Mouse (Mus musculus) heart, postnatal 10 days (tissue): ENCODE results near the gene Golga1. TPM values are rescaled to one million over a fixed set of nuclear protein-coding genes. Genes with fewer than 3 reads are reported as not detected.

ENCODE experiments used
- DNase-seq, 2 experiments: peaks; one replicate each; pipeline ENCODE4 v3.0.0; 2021
- intact Hi-C: fragments of 180-260 bp; cut with DNase I; formaldehyde crosslinking; loops from one replicate; pipeline ENCODE4 v1.15.1; 2025
- total RNA-seq, 2 experiments: library from RNA; stranded (reverse); gene quantifications; 2 replicates each; pipeline ENCODE4 v1.2.3; 2021

Golga1 gene
- total RNA-seq, 2 experiments from 2014 or later = 21.0 to 22.5 TPM

DNA sequence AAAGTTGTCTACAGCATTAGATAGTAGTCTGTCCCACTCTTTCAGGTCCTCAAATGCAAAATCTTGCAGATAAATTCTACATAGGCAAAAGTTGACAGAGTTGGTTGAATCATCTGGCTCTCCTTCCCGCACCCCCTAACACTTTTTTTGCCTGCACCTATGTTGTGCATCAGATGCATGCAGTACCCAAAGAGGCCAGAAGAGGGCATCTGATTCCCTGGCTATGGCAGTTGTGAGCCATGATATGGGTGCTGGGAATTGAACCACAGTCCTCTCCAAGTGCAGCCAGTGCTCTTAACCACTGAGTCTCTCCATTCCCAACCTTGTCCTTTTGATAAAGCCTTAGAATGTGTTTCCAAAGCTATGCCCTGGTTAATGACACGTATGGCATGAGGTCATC lies 81.9 kb downstream of the Golga1 start:
- no peak for DNase-seq
- intact Hi-C loops = no loop called here

DNA sequence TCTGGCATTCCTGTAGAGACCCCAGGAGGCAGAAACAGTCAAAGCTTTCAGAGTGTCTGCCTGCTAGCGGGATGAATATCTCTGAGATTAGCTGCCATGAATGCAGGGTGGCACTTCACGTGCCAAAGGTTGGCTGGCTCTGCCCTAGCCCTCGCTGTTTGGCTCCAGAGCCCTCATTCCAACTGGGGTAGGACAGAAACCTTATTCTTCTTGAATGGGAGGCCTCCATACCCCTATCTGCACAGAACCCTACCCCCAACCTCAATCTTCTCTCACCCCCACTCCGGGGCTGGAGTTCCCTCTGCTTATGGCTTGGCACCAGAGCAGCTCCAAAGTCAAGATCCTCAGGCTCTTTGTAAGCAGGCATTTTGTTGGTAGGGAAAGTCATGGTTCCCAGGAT lies 87.5 kb downstream of the Golga1 start:
- no peak for DNase-seq
- intact Hi-C loops = no loop called here

DNA sequence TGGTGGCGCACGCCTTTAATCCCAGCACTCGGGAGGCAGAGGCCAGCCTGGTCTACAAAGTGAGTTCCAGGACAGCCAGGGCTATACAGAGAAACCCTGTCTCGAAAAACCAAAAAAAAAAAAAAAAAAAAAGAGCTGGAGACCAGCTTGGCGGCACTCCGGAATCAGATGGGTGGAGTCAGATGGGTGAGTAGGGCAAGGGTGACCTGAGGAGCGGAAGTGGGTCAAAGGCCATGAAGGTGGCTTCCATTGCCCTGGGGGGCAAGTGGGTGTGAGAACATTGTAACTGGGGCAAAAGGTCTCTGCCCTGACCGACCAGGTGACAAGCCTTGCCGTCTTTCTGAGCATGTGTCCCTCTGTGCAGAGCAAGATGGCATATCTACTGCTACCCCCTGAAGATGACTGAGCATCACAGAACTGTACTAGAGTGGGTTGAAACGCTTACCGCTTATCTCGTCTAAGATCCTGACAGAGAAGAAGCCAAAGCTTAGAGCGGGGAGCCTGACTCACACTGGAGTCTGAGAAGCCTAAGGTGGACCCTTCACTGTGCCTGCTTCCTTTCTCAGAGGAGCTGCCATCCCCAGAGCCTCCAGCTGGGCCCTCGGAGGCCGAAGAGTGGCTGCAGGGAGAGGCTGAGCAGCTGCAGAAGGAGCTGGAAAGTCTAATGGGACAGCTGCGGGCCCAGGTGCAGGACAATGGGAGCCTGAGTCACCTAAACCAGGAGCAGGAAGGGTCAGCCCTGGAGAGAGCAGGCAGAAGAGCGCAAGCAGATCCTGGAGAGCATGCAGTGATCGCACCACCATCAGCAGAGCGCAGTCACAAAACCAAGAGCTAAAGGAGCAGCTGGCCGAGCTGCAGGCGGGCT lies 89.2 kb downstream of the Golga1 start:
- intact Hi-C loops = no loop called here
- no peak for DNase-seq

DNA sequence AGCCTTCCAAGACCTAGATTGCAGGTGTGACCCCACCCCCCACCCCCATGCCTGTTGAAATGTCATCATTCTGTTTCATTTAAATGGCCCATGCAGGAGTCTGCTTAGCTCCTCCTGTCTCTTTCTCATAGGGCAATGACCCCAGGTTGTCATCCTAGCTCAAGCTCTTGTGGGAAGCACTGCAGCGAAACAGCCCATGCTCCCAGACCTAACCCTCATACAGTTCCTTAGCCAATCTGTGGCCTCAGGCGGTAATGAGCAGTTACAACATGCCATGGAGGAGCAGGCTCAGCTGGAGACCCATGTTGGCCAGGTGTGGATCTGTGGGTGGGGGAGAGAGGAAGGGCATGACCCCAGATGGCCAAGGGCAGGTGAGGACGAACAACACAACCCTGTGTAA lies 90.2 kb downstream of the Golga1 start:
- intact Hi-C loops = no loop called here

DNA sequence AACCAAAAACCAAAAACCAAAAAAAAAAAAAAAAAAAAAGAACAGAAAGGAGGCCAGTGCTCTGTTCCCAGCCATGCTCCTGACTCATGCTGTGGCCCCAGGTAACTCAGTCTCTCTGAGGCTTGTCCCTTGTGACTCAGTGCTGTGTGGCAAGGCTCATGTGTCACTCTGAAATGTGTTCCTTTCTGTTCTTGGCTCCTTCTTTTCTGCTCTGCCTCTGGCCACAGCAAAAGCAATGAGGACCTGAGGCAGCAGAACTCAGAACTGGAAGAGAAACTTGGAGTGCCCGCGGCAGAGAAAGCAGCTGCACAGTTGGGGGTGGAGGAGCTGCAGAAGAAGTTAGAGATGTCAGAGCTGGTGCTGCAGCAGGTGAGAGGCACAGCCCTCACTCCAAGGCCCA lies 91.2 kb downstream of the Golga1 start:
- no peak for DNase-seq
- intact Hi-C loops = no loop called here

More for the DNA sequence above, 90.2 kb downstream of the Golga1 start:
- no peak for DNase-seq

DNA sequence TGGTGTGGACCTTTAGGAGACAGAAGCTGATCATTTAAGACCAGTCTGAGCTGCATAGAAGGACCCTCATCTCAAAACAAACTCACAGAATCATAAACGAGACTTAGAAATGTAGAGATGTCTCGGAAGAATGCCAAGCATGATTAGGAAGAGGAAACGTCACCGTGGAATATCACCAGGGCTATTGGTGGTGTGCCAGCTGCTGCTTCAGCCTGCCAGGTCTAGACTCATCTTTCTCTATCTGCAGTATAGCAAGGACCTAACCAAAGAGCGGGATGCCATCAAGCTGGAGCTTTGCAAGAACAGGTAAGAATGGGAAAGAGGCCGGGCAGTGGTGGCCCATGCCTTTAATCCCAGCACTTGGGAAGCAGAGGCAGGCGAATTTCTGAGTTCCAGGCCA lies 91.6 kb downstream of the Golga1 start:
- no peak for DNase-seq
- intact Hi-C loops = no loop called here

DNA sequence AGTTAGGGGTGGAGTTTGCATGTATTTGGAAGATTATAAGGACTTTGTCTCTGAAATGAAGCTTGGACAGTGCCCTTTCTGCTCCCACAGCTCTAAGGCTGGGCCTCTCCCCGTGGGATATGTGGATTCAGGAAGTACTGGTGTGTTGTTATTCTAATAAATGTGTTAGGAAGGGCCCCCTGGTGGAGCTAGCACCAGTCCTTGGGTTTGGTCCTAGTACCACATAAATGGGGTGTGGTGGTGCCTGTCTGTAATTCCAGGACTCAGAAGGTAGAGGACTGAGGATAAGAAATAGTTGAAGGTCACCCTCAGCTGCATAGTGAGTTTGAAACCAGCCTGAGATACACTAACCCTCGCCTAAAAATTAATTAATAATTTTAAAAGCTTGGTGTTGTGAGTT lies 92.1 kb downstream of the Golga1 start:
- intact Hi-C loops = no loop called here
- DNase-seq = no peak

DNA sequence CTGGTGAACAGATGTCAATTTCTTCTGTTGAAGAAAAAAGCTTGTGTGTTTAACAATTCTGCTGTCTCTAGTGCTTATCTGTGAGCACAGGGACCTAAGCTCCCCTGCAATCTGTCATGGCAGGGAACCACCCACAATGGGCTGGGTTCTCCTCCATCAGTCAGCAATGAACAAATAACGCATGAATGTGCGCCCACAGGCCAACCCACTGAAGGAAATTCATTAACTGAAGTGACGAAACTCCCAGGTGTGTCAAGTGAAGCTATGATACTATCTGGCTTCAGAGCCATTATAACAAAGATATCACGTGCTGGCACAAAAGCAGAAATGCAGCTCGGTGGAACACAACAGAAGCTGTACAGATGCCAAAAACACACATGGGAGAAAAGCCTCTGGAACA lies 95.3 kb downstream of the Golga1 start:
- intact Hi-C loops = no loop called here
- no peak for DNase-seq

DNA sequence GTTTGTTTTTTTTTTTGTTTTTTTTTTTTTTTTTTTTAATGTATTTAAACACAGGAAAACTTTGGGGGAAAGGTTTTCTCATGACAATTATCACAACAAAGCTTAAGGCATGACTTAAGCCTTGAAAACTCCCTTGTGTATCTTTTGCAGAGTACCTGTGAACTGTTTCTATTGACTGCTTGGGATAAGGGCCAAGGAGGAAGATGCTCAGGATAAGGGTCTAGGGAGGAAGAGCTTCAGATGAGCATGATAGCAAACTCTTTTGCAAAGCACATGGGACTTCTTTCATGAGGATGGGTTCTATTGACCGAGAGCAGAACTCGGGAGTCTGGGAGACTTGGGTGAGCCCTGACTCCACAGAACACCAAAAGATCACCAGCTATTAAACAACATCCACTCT lies 95.7 kb downstream of the Golga1 start:
- intact Hi-C loops = no loop called here

More for the DNA sequence above, 95.7 kb downstream of the Golga1 start:
- no peak for DNase-seq

Other genes starting within 250 kb of the Golga1 start
- gene Nr6a1, start 137.9 kb downstream of the Golga1 start, total RNA-seq = 1 to 10 TPM; 2.3 to 3.1 TPM
- 10 to 100 TPM; 17.8 to 18.8 TPM for gene Olfml2a, start 133.6 kb downstream of the Golga1 start, total RNA-seq
- under 1 TPM; 0.17 to 0.31 TPM for gene Wdr38, start 68.1 kb downstream of the Golga1 start, total RNA-seq
- gene Arpc5l, start 60.2 kb downstream of the Golga1 start, total RNA-seq = 10 to 100 TPM; 68.4 to 70.6 TPM
- gene Rpl35, start 59.9 kb downstream of the Golga1 start, total RNA-seq = 100 to 1,000 TPM; 406 to 408 TPM
- 10 to 100 TPM; 11.1 to 11.7 TPM for gene Scai, start 125.2 kb upstream of the Golga1 start, total RNA-seq
- gene Ppp6c, start 160.9 kb upstream of the Golga1 start, total RNA-seq = 10 to 100 TPM; 65.4 to 70.0 TPM